Mouse (Mus musculus): Measurements from ENCODE around the gene 4930447C04Rik.

- TF ChIP-seq POLR2A (IDR thresholded peaks at IDR 0.05; ENCODE audit: extremely low read depth, insufficient read depth, low read length) = no peak
- no peak for TF ChIP-seq CTCF (IDR thresholded peaks at IDR 0.05; ENCODE audit: low read depth, low read length)
Measured at GRCm38 (mm10) chr12:72831711-72832432, 108.7 kb downstream of the 4930447C04Rik start.

All from liver, adult 2 months (tissue).